Mouse (Mus musculus) kidney, postnatal 36 days (tissue): ENCODE measurements at regions not wholly inside any gene's neighbourhood (a gene's known extent, or its start where the extent isn't known, plus 50 kb on each side); places are given as distances from the start of the nearest gene placed in this dataset.

Experiments
- DNase-seq, 2 experiments: peaks; one replicate each; pipeline ENCODE4 v3.0.0; 2021 to 2022; ENCODE audit warnings: mixed read lengths in 2 of 2

GRCm38 (mm10) chr4:105565796-105566195, 223.9 kb upstream of the Gm12728 start:
- no peak for DNase-seq

- no peak for DNase-seq
These were observed 222.9 kb upstream of the Gm12728 start for GRCm38 (mm10) chr4:105566513-105567457.

GRCm38 (mm10) chr4:105569671-105570070, 220.0 kb upstream of the Gm12728 start:
- DNase-seq = no peak

GRCm38 (mm10) chr4:105575550-105575949, 214.1 kb upstream of the Gm12728 start:
- DNase-seq = no peak

- DNase-seq = no peak
These were observed 208.7 kb upstream of the Gm12728 start for GRCm38 (mm10) chr4:105580987-105581386.

GRCm38 (mm10) chr4:105584329-105584925, 205.2 kb upstream of the Gm12728 start:
- no peak for DNase-seq

- no peak for DNase-seq
These were observed 186.0 kb upstream of the Gm12728 start for GRCm38 (mm10) chr4:105603661-105604060.

GRCm38 (mm10) chr4:105604607-105605006, 185.1 kb upstream of the Gm12728 start:
- DNase-seq = no peak

GRCm38 (mm10) chr4:105606731-105607130, 182.9 kb upstream of the Gm12728 start:
- DNase-seq = no peak

- DNase-seq = no peak
These were observed 178.8 kb upstream of the Gm12728 start for GRCm38 (mm10) chr4:105610917-105611316.

GRCm38 (mm10) chr4:105614390-105614789, 175.3 kb upstream of the Gm12728 start:
- no peak for DNase-seq

- DNase-seq = peak; percentile 16 to 20
These were observed 163.0 kb upstream of the Gm12728 start for GRCm38 (mm10) chr4:105626371-105627320.

GRCm38 (mm10) chr4:105629581-105629980, 160.1 kb upstream of the Gm12728 start:
- no peak for DNase-seq

- no peak for DNase-seq
These were observed 158.9 kb upstream of the Gm12728 start for GRCm38 (mm10) chr4:105630595-105631369.

GRCm38 (mm10) chr4:105632581-105633358, 156.9 kb upstream of the Gm12728 start:
- DNase-seq = no peak

GRCm38 (mm10) chr4:105633789-105634188, 155.9 kb upstream of the Gm12728 start:
- no peak for DNase-seq

- no peak for DNase-seq
These were observed 148.9 kb upstream of the Gm12728 start for GRCm38 (mm10) chr4:105640793-105641192.

GRCm38 (mm10) chr4:105641582-105641981, 148.1 kb upstream of the Gm12728 start:
- DNase-seq = no peak

- DNase-seq = no peak
These were observed 140.7 kb upstream of the Gm12728 start for GRCm38 (mm10) chr4:105648820-105649446.

- DNase-seq = no peak
These were observed 140.2 kb upstream of the Gm12728 start for GRCm38 (mm10) chr4:105649447-105649833.
